Mouse (Mus musculus): ENCODE results near the gene Cs. TPM values are rescaled to one million over a fixed set of nuclear protein-coding genes. Genes with fewer than 3 reads are reported as not detected.

The Cs gene
- polyA plus RNA-seq, 1 experiment from 2014 or later: 314 TPM

GRCm38 (mm10) chr10:128408591-128409535 is 71.3 kb downstream of the Cs start:
- no peaks in the 10 kb centered on the region for H3K9me3 ChIP-seq (ENCODE audit: control insufficient read depth, low read length)
- H3K9ac ChIP-seq (ENCODE audit: low read depth, low read length): peak overlapping the region; percentile 85
- no peaks in the 10 kb centered on the region for H3K27me3 ChIP-seq (replicated peaks; ENCODE audit: control insufficient read depth, insufficient read depth, low read length)
- H3K4me1 ChIP-seq (ENCODE audit: control insufficient read depth, insufficient read depth, low read depth, low read length): peaks cover 41% of the 10 kb centered on the region
- peak overlapping the region; percentile 89 for H3K4me2 ChIP-seq (ENCODE audit: low read length)
- peaks cover 8% of the 10 kb centered on the region; the same call in 1 of the 2 replicates for H3K36me3 ChIP-seq (ENCODE audit: control insufficient read depth, insufficient read depth, low read length)
- WGBS: 20% methylated on average over 35 of the region's 35 CpGs
- H3K4me3 ChIP-seq (ENCODE audit: low read length): peak overlapping the region; percentile 99
- H3K27ac ChIP-seq (ENCODE audit: low read depth, low read length): peak overlapping the region; percentile 85
- ATAC-seq: peak; percentile 19

GRCm38 (mm10) chr10:128409692-128410559 is 72.4 kb downstream of the Cs start:
- Histone ChIP-seq H3K27me3 (replicated peaks; ENCODE audit: control insufficient read depth, insufficient read depth, low read length) (no peaks in the 10 kb centered on the region), H3K4me2 (ENCODE audit: low read length) (peak overlapping the region; percentile 99), H3K27ac (ENCODE audit: low read depth, low read length) (peak overlapping the region; percentile 98), H3K9me3 (ENCODE audit: control insufficient read depth, low read length) (no peaks in the 10 kb centered on the region), H3K4me1 (ENCODE audit: control insufficient read depth, insufficient read depth, low read depth, low read length) (peaks cover 42% of the 10 kb centered on the region), H3K36me3 (ENCODE audit: control insufficient read depth, insufficient read depth, low read length) (peaks cover 8% of the 10 kb centered on the region; the same call in 1 of the 2 replicates), H3K4me3 (ENCODE audit: low read length) (peak overlapping the region; percentile 99), H3K9ac (ENCODE audit: low read depth, low read length) (peak overlapping the region; percentile 94)
- WGBS: 9% methylated on average over 36 of the region's 36 CpGs
- peak; percentile 90 for ATAC-seq

GRCm38 (mm10) chr10:128410560-128410845 is 73.0 kb downstream of the Cs start:
- H3K4me2 ChIP-seq (ENCODE audit: low read length): peak overlapping the region; percentile 99
- H3K27ac ChIP-seq (ENCODE audit: low read depth, low read length): peak overlapping the region; percentile 98
- 25% methylated on average over 4 of the region's 4 CpGs for WGBS
- no peak for ATAC-seq
- H3K4me1 ChIP-seq (ENCODE audit: control insufficient read depth, insufficient read depth, low read depth, low read length): peaks cover 42% of the 10 kb centered on the region
- H3K9me3 ChIP-seq (ENCODE audit: control insufficient read depth, low read length): no peaks in the 10 kb centered on the region
- no peaks in the 10 kb centered on the region for H3K27me3 ChIP-seq (replicated peaks; ENCODE audit: control insufficient read depth, insufficient read depth, low read length)
- H3K4me3 ChIP-seq (ENCODE audit: low read length): peak overlapping the region; percentile 99
- H3K36me3 ChIP-seq (ENCODE audit: control insufficient read depth, insufficient read depth, low read length): peaks cover 8% of the 10 kb centered on the region; the same call in 1 of the 2 replicates
- peak overlapping the region; percentile 94 for H3K9ac ChIP-seq (ENCODE audit: low read depth, low read length)

- peaks cover 42% of the 10 kb centered on the region for H3K4me1 ChIP-seq (ENCODE audit: control insufficient read depth, insufficient read depth, low read depth, low read length)
- peak; percentile 91 for ATAC-seq
- peak within 1 kb of the TSS; percentile 98 for H3K27ac ChIP-seq (ENCODE audit: low read depth, low read length)
- peak within 1 kb of the TSS; percentile 99 for H3K4me2 ChIP-seq (ENCODE audit: low read length)
- no peaks in the 10 kb centered on the region for H3K9me3 ChIP-seq (ENCODE audit: control insufficient read depth, low read length)
- 0% methylated on average over 50 of the region's 50 CpGs for WGBS
- H3K27me3 ChIP-seq (replicated peaks; ENCODE audit: control insufficient read depth, insufficient read depth, low read length): no peaks in the 10 kb centered on the region
- peak within 1 kb of the TSS; percentile 99 for H3K4me3 ChIP-seq (ENCODE audit: low read length)
- H3K36me3 ChIP-seq (ENCODE audit: control insufficient read depth, insufficient read depth, low read length): peaks cover 10% of the 10 kb centered on the region
- peak within 1 kb of the TSS; percentile 94 for H3K9ac ChIP-seq (ENCODE audit: low read depth, low read length)
Observed at GRCm38 (mm10) chr10:128411211-128412054, 73.9 kb downstream of the Cs start, which contains the start of the genes Nabp2 and Rnf41. TSS of gene Nabp2 (minus strand) at chr10:128411492. TSS of gene Rnf41 (plus strand) at chr10:128411657.

- H3K4me1 ChIP-seq (ENCODE audit: control insufficient read depth, insufficient read depth, low read depth, low read length): peaks cover 42% of the 10 kb centered on the region
- H3K9ac ChIP-seq (ENCODE audit: low read depth, low read length): peak overlapping the region; percentile 94
- peak overlapping the region; percentile 98 for H3K27ac ChIP-seq (ENCODE audit: low read depth, low read length)
- H3K4me2 ChIP-seq (ENCODE audit: low read length): peak overlapping the region; percentile 99
- H3K27me3 ChIP-seq (replicated peaks; ENCODE audit: control insufficient read depth, insufficient read depth, low read length): no peaks in the 10 kb centered on the region
- peaks cover 15% of the 10 kb centered on the region for H3K36me3 ChIP-seq (ENCODE audit: control insufficient read depth, insufficient read depth, low read length)
- no peaks in the 10 kb centered on the region for H3K9me3 ChIP-seq (ENCODE audit: control insufficient read depth, low read length)
- no peak for ATAC-seq
- H3K4me3 ChIP-seq (ENCODE audit: low read length): peak overlapping the region; percentile 99
- WGBS: under 1% methylated on average over 14 of the region's 14 CpGs
Observed at GRCm38 (mm10) chr10:128412055-128412381, 74.5 kb downstream of the Cs start.

Small RNAs within 50 kb of the gene (microRNA-seq; reads per million reads assigned to microRNA genes)
- not detected for gene Gm25361
- gene Gm26308: not detected
- 0.83 reads per million for gene Mir6914
- gene Mir6915: 2.5 reads per million, percentile 5 among the genes with 10 or more reads in this experiment

Other genes starting within 250 kb of the Cs start
- gene Baz2a, start 246.2 kb upstream of the Cs start, polyA plus RNA-seq (2015; fragmentation: Nextera tagmentation; extraction: Ambion mirVana): 6.9 and 7.3 TPM in 2 replicates
- gene Rbms2, start 157.4 kb upstream of the Cs start, polyA plus RNA-seq (2015; fragmentation: Nextera tagmentation; extraction: Ambion mirVana): 8.2 and 10.7 TPM in 2 replicates
- gene Gls2, start 143.3 kb upstream of the Cs start, polyA plus RNA-seq (2015; fragmentation: Nextera tagmentation; extraction: Ambion mirVana): 1.8 and 2.4 TPM in 2 replicates
- 23.6 and 25.5 TPM in 2 replicates for gene Spryd4, start 125.9 kb upstream of the Cs start, polyA plus RNA-seq (2015; fragmentation: Nextera tagmentation; extraction: Ambion mirVana)
- gene Mip, start 111.9 kb upstream of the Cs start, polyA plus RNA-seq (2015; fragmentation: Nextera tagmentation; extraction: Ambion mirVana): 0.11 and 0.24 TPM in 2 replicates
- gene Timeless, start 105.7 kb upstream of the Cs start, polyA plus RNA-seq (2015; fragmentation: Nextera tagmentation; extraction: Ambion mirVana): 19.7 and 22.4 TPM in 2 replicates
- 0.11 TPM in 1 of 2 replicates, not detected in the other for gene Apon, start 83.6 kb upstream of the Cs start, polyA plus RNA-seq (2015; fragmentation: Nextera tagmentation; extraction: Ambion mirVana)
- gene Apof, start 69.1 kb upstream of the Cs start, polyA plus RNA-seq (2015; fragmentation: Nextera tagmentation; extraction: Ambion mirVana): 0.24 TPM in 1 of 2 replicates, not detected in the other
- gene Stat2, start 67.2 kb upstream of the Cs start, polyA plus RNA-seq (2015; fragmentation: Nextera tagmentation; extraction: Ambion mirVana): 19.3 and 22.2 TPM in 2 replicates
- 0.22 and 0.73 TPM in 2 replicates for gene Il23a, start 39.0 kb upstream of the Cs start, polyA plus RNA-seq (2015; fragmentation: Nextera tagmentation; extraction: Ambion mirVana)
- gene Pan2, start 34.4 kb upstream of the Cs start, polyA plus RNA-seq (2015; fragmentation: Nextera tagmentation; extraction: Ambion mirVana): 18.2 and 20.9 TPM in 2 replicates
- 196 and 202 TPM in 2 replicates for gene Cnpy2, start 15.3 kb upstream of the Cs start, polyA plus RNA-seq (2015; fragmentation: Nextera tagmentation; extraction: Ambion mirVana)
- gene Coq10a, start 31.3 kb downstream of the Cs start, polyA plus RNA-seq (2015; fragmentation: Nextera tagmentation; extraction: Ambion mirVana): 11.4 and 32.3 TPM in 2 replicates
- gene Ankrd52, start 39.4 kb downstream of the Cs start, polyA plus RNA-seq (2015; fragmentation: Nextera tagmentation; extraction: Ambion mirVana): 9.9 and 12.1 TPM in 2 replicates
- gene Slc39a5, start 63.5 kb downstream of the Cs start, polyA plus RNA-seq (2015; fragmentation: Nextera tagmentation; extraction: Ambion mirVana): 0.36 and 0.41 TPM in 2 replicates
- gene Nabp2, start 73.8 kb downstream of the Cs start, polyA plus RNA-seq (2015; fragmentation: Nextera tagmentation; extraction: Ambion mirVana): 126 and 150 TPM in 2 replicates
- gene Rnf41, start 73.9 kb downstream of the Cs start, polyA plus RNA-seq (2015; fragmentation: Nextera tagmentation; extraction: Ambion mirVana): 96.7 and 98.3 TPM in 2 replicates
- 136 and 168 TPM in 2 replicates for gene Smarcc2, start 121.5 kb downstream of the Cs start, polyA plus RNA-seq (2015; fragmentation: Nextera tagmentation; extraction: Ambion mirVana)
- 946 and 1,028 TPM in 2 replicates for gene Myl6, start 156.4 kb downstream of the Cs start, polyA plus RNA-seq (2015; fragmentation: Nextera tagmentation; extraction: Ambion mirVana)
- 6.7 and 7.1 TPM in 2 replicates for gene Myl6b, start 161.0 kb downstream of the Cs start, polyA plus RNA-seq (2015; fragmentation: Nextera tagmentation; extraction: Ambion mirVana)
- gene Esyt1, start 188.1 kb downstream of the Cs start, polyA plus RNA-seq (2015; fragmentation: Nextera tagmentation; extraction: Ambion mirVana): 13.5 and 16.6 TPM in 2 replicates
- 16.7 and 17.0 TPM in 2 replicates for gene Zc3h10, start 210.0 kb downstream of the Cs start, polyA plus RNA-seq (2015; fragmentation: Nextera tagmentation; extraction: Ambion mirVana)
- gene Rpl41, start 211.6 kb downstream of the Cs start, polyA plus RNA-seq (2015; fragmentation: Nextera tagmentation; extraction: Ambion mirVana): 2,004 and 2,091 TPM in 2 replicates
- gene Pa2g4, start 228.3 kb downstream of the Cs start, polyA plus RNA-seq (2015; fragmentation: Nextera tagmentation; extraction: Ambion mirVana): 128 and 130 TPM in 2 replicates